Mouse (Mus musculus): ENCODE data around the gene Slc25a10.

DNA sequence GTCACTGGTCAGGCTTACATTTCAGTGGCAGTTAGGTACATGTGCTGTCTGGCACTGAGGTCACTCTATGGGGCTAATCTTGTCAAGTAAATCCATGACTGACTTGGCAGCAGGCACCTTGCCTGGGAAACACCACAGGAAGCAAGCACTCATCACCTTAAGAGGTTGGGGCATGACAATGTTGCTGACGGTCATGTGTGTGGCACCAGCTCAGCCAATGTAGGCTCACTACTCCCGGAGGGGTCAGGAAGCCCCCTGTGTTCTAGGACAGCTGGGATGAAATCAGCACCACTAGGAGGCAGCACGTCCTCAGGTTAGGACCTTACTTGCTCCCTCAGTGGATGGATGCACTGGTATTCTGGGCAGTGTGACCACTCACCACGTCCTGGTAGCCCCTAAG lies 50.3 kb downstream of the Slc25a10 start:
- TF ChIP-seq ZNF384 (IDR thresholded peaks at IDR 0.05; ENCODE audit: low read depth, low read length) (no peak), MAFK (IDR thresholded peaks at IDR 0.05; ENCODE audit: insufficient read depth, low read depth, low read length) (no peak), HCFC1 (IDR thresholded peaks at IDR 0.05; ENCODE audit: borderline replicate concordance, insufficient read depth, low read length) (no peak), CHD2 (IDR thresholded peaks at IDR 0.05; ENCODE audit: low read depth, low read length) (no peak), ZC3H11A (IDR thresholded peaks at IDR 0.05; ENCODE audit: borderline replicate concordance, low read depth, low read length) (no peak)

All from ES-E14 (cell line).